Mouse (Mus musculus) midbrain, embryonic 11.5 days (tissue): ENCODE data around the gene Slc18b1. TPM values are rescaled to one million over a fixed set of nuclear protein-coding genes. Genes with fewer than 3 reads are reported as not detected.

Experiments used
- ATAC-seq: fragments of 200-750 bp; cut with Nextera tagmentation; 2 replicates; pipeline ENCODE4 v1.8.0; 2017; ENCODE audit warnings: moderate TSS enrichment, moderate library complexity; ENCODE audit not compliant: low FRiP score
- DNase-seq: peaks from one replicate; pipeline ENCODE4 v3.0.0; 2015; ENCODE audit warnings: low spot score; ENCODE audit errors: missing footprints
- H3K27ac ChIP-seq: fragments of 300-500 bp; sonication (generic); 2 replicates; pipeline ENCODE4 v1.5.1; 2014; ENCODE audit warnings: low read depth, low read length
- H3K27me3 ChIP-seq: fragments of 300-500 bp; sonication (generic); 2 replicates; pipeline ENCODE4 v1.6.1; 2014; ENCODE audit warnings: mild to moderate bottlenecking, low read length, moderate library complexity, mixed read lengths; ENCODE audit not compliant: control insufficient read depth, insufficient read depth
- H3K36me3 ChIP-seq: fragments of 300-500 bp; sonication (generic); 2 replicates; pipeline ENCODE4 v1.6.1; 2014; ENCODE audit warnings: mild to moderate bottlenecking, low read length, moderate library complexity, mixed read lengths; ENCODE audit not compliant: control insufficient read depth, insufficient read depth
- H3K4me1 ChIP-seq: fragments of 300-500 bp; sonication (generic); 2 replicates; pipeline ENCODE4 v1.6.1; 2014; ENCODE audit warnings: low read length; ENCODE audit not compliant: control insufficient read depth, insufficient read depth
- H3K4me2 ChIP-seq: fragments of 300-500 bp; sonication (generic); 2 replicates; pipeline ENCODE4 v1.6.1; 2014; ENCODE audit warnings: mild to moderate bottlenecking, moderate library complexity
- H3K4me3 ChIP-seq: fragments of 300-500 bp; sonication (generic); 2 replicates; pipeline ENCODE4 v1.5.1; 2014; ENCODE audit warnings: low read depth, low read length
- H3K9ac ChIP-seq: fragments of 300-500 bp; sonication (generic); 2 replicates; pipeline ENCODE4 v1.6.1; 2014; ENCODE audit warnings: low read length
- H3K9me3 ChIP-seq: fragments of 300-500 bp; sonication (generic); 2 replicates; pipeline ENCODE4 v1.6.1; 2016; ENCODE audit warnings: low read length; ENCODE audit not compliant: control insufficient read depth
- WGBS: fragments of 180-500 bp; shearing (Covaris S2); extraction: QIAGEN DNeasy Blood & Tissue Kit; methylation state at CpG from one replicate; pipeline ENCODE4 v1.1.7; 2014; 5-methylcytosine and 5-hydroxymethylcytosine counted together
- polyA plus RNA-seq: library from polyadenylated mRNA; unstranded; fragments of >200 nt; fragmentation: Nextera tagmentation; extraction: Ambion mirVana; gene quantifications from 2 replicates; pipeline ENCODE4 v1.2.1, GENCODE M21; 2014

Slc18b1 gene
- polyA plus RNA-seq, 1 experiment from 2014 or later = 16.6 TPM

- H3K27me3 ChIP-seq = no peaks in the 10 kb centered on the region
- H3K4me2 ChIP-seq = no peak overlapping the region
- no peaks in the 10 kb centered on the region; the same call in 1 of the 2 replicates for H3K36me3 ChIP-seq
- DNase-seq (no peak), ATAC-seq (no peak)
- WGBS = 92% methylated on average over 7 of the region's 7 CpGs
- H3K4me3 ChIP-seq = no peak overlapping the region
- no peak overlapping the region for H3K27ac ChIP-seq
- no peaks in the 10 kb centered on the region for H3K9me3 ChIP-seq
- H3K9ac ChIP-seq = no peak overlapping the region
- 0 out of 2 replicates have a peak, but pooled peaks cover 2% of the 10 kb centered on the region for H3K4me1 ChIP-seq
Observed at GRCm38 (mm10) chr10:23816241-23816640, 19.5 kb downstream of the Slc18b1 start.

- WGBS = 87% methylated on average over 7 of the region's 7 CpGs
- DNase-seq (no peak), ATAC-seq (no peak)
- Histone ChIP-seq H3K4me2 (no peak overlapping the region), H3K27ac (no peak overlapping the region), H3K9me3 (no peaks in the 10 kb centered on the region), H3K4me3 (no peak overlapping the region), H3K4me1 (no peaks in the 10 kb centered on the region), H3K27me3 (no peaks in the 10 kb centered on the region), H3K9ac (no peak overlapping the region), H3K36me3 (no peaks in the 10 kb centered on the region; the same call in 1 of the 2 replicates)
Observed at GRCm38 (mm10) chr10:23826516-23826915, 29.7 kb downstream of the Slc18b1 start.

GRCm38 (mm10) chr10:23836003-23836964, 39.5 kb downstream of the Slc18b1 start:
- H3K9me3 ChIP-seq = no peaks in the 10 kb centered on the region
- DNase-seq (no peak), ATAC-seq (no peak)
- H3K4me2 ChIP-seq = no peak overlapping the region
- H3K4me3 ChIP-seq = no peak overlapping the region
- 85% methylated on average over 9 of the region's 9 CpGs for WGBS
- no peaks in the 10 kb centered on the region for H3K36me3 ChIP-seq
- no peak overlapping the region for H3K27ac ChIP-seq
- H3K9ac ChIP-seq = no peak overlapping the region
- no peaks in the 10 kb centered on the region for H3K4me1 ChIP-seq
- no peaks in the 10 kb centered on the region for H3K27me3 ChIP-seq

GRCm38 (mm10) chr10:23837115-23837514, 40.3 kb downstream of the Slc18b1 start:
- Histone ChIP-seq H3K4me1 (no peaks in the 10 kb centered on the region), H3K9ac (no peak overlapping the region), H3K27me3 (no peaks in the 10 kb centered on the region), H3K9me3 (no peaks in the 10 kb centered on the region), H3K36me3 (no peaks in the 10 kb centered on the region), H3K4me3 (no peak overlapping the region), H3K27ac (no peak overlapping the region), H3K4me2 (no peak overlapping the region)
- DNase-seq = no peak
- no peak for ATAC-seq
- WGBS = 84% methylated on average over 3 of the region's 3 CpGs

- WGBS = 97% methylated on average over 3 of the region's 3 CpGs
- Histone ChIP-seq H3K4me2 (no peak overlapping the region), H3K4me1 (no peaks in the 10 kb centered on the region), H3K4me3 (no peak overlapping the region), H3K27me3 (no peaks in the 10 kb centered on the region), H3K9me3 (no peaks in the 10 kb centered on the region), H3K27ac (no peak overlapping the region), H3K9ac (no peak overlapping the region), H3K36me3 (no peaks in the 10 kb centered on the region)
- DNase-seq (no peak), ATAC-seq (no peak)
Observed at GRCm38 (mm10) chr10:23838910-23839309, 42.1 kb downstream of the Slc18b1 start.

DNA sequence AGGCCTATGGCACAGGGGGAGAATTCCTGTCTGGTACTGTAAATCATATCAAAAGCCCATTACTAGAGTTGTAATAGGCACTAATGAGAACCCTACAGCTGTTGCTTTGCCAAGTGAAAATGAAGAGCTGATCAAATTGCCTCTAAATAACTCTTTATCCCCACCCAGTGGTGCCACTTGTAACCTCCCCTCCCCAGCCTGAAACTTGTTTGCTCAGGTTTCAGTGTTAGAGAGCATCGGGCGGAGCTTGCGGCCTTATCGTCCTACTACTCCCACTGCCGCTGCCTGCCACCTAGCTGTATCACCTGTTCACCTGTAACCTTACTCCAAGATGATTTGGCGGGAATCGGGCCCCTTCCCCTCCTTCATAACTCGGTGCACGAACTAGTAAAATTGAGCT, 42.6 kb downstream of the Slc18b1 start:
- Histone ChIP-seq H3K27me3 (no peaks in the 10 kb centered on the region), H3K27ac (no peak overlapping the region), H3K9ac (no peak overlapping the region), H3K9me3 (no peaks in the 10 kb centered on the region), H3K4me1 (no peaks in the 10 kb centered on the region), H3K36me3 (no peaks in the 10 kb centered on the region), H3K4me3 (no peak overlapping the region), H3K4me2 (no peak overlapping the region)
- no peak for ATAC-seq
- no peak for DNase-seq
- WGBS = 55% methylated on average over 9 of the region's 9 CpGs

DNA sequence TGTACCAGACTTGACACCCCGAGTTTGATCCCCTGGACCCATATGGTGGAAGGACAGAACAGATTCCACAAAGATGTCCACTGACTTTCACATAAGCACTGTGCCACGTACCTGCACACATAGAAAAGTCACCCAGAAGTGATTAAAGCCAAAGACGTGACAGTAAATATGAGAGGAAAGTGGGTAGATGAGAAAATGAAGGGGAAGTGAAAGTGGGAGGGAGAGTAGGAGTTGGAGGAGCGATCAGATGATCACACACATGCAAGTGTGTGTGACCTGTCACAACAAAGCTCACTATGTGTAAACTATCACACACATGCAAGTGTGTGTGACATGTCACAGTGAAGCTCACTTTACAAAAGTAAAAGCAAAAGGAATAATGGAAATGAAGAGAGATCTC, 43.7 kb downstream of the Slc18b1 start:
- ATAC-seq = no peak
- no peaks in the 10 kb centered on the region for H3K4me1 ChIP-seq
- H3K9ac ChIP-seq = no peak overlapping the region
- no peaks in the 10 kb centered on the region for H3K27me3 ChIP-seq
- no peak overlapping the region for H3K4me3 ChIP-seq
- no peak for DNase-seq
- H3K36me3 ChIP-seq = no peaks in the 10 kb centered on the region
- H3K27ac ChIP-seq = no peak overlapping the region
- 75% methylated on average over 4 of the region's 4 CpGs for WGBS
- no peaks in the 10 kb centered on the region for H3K9me3 ChIP-seq
- H3K4me2 ChIP-seq = no peak overlapping the region

DNA sequence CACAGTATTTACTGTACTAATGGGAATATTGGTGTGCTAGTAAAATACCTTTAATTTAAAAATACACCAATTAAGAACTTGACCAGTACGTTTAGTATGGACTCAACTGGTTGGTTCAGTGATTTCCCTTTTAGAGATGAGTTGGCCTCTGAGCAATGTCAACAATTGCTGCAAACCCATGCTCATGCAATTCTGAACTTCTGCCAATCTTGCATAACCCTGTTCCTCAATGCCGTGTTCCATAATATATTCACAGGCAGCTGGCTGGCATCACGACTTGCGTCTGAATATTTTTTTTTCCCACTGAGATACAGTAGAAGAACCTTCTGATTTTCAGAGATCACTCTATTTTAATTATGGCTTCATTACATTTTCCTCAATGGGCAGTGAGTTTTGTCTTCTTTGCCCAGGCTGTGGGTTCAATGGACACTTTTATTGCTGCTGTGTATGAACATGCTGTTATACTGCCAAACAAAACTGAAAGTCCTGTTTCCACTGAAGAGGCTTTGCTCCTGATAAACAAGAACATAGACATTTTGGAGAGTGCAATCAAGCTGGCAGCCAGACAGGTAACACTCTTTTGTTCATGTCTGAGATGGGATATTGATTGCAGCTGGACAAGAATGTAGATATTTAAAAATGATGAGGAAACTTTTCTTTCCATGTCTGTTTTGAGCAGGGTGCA, 54.6 kb downstream of the Slc18b1 start, which contains the start of gene Vnn3:
Gene Vnn3 (plus strand): TSS at position 235 of the 685 bp plus-strand sequence.
- Histone ChIP-seq H3K4me3 (no peak within 1 kb of the TSS), H3K27me3 (no peaks in the 10 kb centered on the region), H3K36me3 (no peaks in the 10 kb centered on the region), H3K9ac (no peak within 1 kb of the TSS), H3K9me3 (no peaks in the 10 kb centered on the region), H3K27ac (no peak within 1 kb of the TSS), H3K4me2 (no peak within 1 kb of the TSS), H3K4me1 (no peaks in the 10 kb centered on the region)
- WGBS = 91% methylated on average over 4 of the region's 4 CpGs
- DNase-seq = no peak
- ATAC-seq = no peak

- 86% methylated on average over 2 of the region's 2 CpGs for WGBS
- H3K4me1 ChIP-seq = no peaks in the 10 kb centered on the region
- no peak overlapping the region for H3K27ac ChIP-seq
- no peak overlapping the region for H3K9ac ChIP-seq
- no peaks in the 10 kb centered on the region for H3K9me3 ChIP-seq
- DNase-seq (no peak), ATAC-seq (no peak)
- no peak overlapping the region for H3K4me3 ChIP-seq
- no peak overlapping the region for H3K4me2 ChIP-seq
- H3K27me3 ChIP-seq = no peaks in the 10 kb centered on the region
- no peaks in the 10 kb centered on the region for H3K36me3 ChIP-seq
Observed at GRCm38 (mm10) chr10:23852096-23852495, 55.3 kb downstream of the Slc18b1 start.
